Mouse (Mus musculus): ENCODE data around the gene Utp15.

DNA sequence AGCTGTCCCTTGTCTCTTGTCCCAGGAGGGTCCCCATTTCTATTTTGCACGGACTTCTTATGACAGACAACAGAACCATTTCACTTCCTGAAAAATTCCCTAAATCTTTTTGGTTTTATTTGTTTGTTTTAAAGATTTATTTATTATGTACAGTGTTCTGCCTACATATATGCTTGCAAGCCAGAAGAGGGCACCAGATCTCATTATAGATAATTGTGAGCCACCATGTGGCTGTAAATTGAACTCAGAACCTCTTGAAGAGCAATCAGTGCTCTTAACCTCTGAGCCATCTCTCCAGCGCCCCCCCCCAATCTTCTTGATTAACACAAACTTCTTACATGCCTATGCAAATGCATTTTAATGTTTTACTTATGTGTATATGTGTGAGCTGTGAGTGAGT is 27.9 kb upstream of the Utp15 start:
- TF ChIP-seq GATA1 (IDR thresholded peaks at IDR 0.05; ENCODE audit: borderline replicate concordance, low read length): no peak
- no peak for TF ChIP-seq FLI1 (IDR thresholded peaks at IDR 0.05; ENCODE audit: low read length)
